Mouse (Mus musculus) megakaryocyte, adult 5-6 weeks (primary cell): ENCODE results near the gene Cnn1. TPM values are rescaled to one million over a fixed set of nuclear protein-coding genes. Genes with fewer than 3 reads are reported as not detected.
A peak's percentile ranks its signal among the peaks of the same experiment; 100 is the strongest.
"Not testable (repeated sequence)": the region's sequence is repeated elsewhere in the genome, so short reads cannot be mapped to it uniquely, and the experiment has no call there.

Source experiments
- ATAC-seq: 2 replicates; pipeline ENCODE4 v1.8.0; 2016; ENCODE audit warnings: mild to moderate bottlenecking, inconsistent platforms; ENCODE audit not compliant: poor library complexity, severe bottlenecking
- total RNA-seq, 2 experiments: library from RNA; stranded (forward) in 1 of 2; stranded (reverse) in 1 of 2; fragments of 153-499, 151-499 nt in 1 of 2; fragments of 221-1000, 200-1000 nt in 1 of 2; gene quantifications; 2 replicates each; pipeline versions ENCODE4 v1.2.3 to v1.2.4; 2015 to 2017

Cnn1 gene
- total RNA-seq, 2 experiments from 2014 or later: not detected

- ATAC-seq: no peak
Observed at GRCm38 (mm10) chr9:22072276-22072675, 26.7 kb upstream of the Cnn1 start.

GRCm38 (mm10) chr9:22075778-22076177, 23.2 kb upstream of the Cnn1 start:
- ATAC-seq: not testable (repeated sequence)

DNA sequence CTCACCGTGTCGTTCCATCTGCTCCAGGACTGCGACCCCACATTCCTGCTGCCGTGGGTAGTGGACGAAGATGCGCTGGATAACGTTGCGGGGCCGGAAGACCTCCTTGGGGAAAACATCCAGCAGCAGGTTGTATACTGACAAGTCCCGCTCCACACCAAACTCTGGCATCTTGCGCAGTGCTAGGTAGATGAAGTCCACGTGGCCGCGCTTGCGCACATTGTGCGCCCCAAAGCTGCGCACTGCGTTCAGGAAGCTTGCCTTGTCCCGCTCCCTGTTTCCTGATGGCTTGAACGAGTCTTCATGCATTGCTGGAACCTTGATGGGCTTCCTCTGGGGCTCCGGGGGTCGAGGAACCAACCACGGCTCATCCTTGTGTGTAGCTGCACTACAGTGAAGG, 22.8 kb upstream of the Cnn1 start:
- no peak for ATAC-seq

GRCm38 (mm10) chr9:22084667-22085021, 14.4 kb upstream of the Cnn1 start:
- no peak for ATAC-seq

GRCm38 (mm10) chr9:22085022-22085834, 13.8 kb upstream of the Cnn1 start, which contains the start of gene Ecsit:
TSS of gene Ecsit (minus strand) at chr9:22085438.
- ATAC-seq: peak; percentile 100

GRCm38 (mm10) chr9:22086012-22086411, 13.0 kb upstream of the Cnn1 start:
- no peak for ATAC-seq

- ATAC-seq: no peak
Observed at GRCm38 (mm10) chr9:22087034-22087618, 11.9 kb upstream of the Cnn1 start.

DNA sequence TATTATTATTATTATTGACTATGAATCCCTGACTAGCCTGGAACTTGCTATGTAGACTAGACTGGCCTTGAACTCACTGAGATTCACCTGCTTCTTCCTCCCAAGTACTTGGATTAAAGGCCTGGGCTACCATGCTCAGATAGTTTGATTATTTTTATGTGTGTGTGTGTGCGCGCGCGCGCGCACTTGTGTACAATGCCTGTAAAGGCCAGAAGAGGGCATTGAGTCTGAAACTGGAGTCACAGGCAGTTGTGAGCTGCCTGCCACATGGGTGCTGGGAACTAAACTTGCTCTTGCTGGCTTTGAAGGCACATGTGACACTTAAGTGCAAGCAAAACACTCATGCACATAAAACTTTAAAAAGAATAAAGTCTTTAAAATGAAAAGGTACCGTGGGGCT, 9.7 kb upstream of the Cnn1 start:
- ATAC-seq: no peak

GRCm38 (mm10) chr9:22089986-22090385, 9.0 kb upstream of the Cnn1 start:
- ATAC-seq: no peak

DNA sequence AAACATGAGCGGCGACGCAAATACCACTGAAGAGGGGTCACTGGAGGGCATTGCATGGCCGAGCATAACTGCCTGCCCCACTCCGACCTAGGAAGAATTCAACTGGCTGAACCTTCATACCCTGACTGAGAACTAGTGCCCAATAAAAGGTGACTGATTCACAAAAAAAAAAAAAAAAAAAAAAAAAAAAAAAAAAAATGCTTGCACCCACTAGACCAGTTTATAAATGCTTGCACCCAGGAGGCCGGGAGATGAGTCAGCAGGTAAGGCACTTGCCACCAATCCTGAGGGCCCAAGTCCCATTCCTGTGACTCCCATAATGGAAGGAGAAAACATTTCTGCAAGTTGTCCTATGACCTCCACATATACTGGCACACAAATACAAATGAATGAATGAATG, 6.3 kb upstream of the Cnn1 start:
- no peak for ATAC-seq

DNA sequence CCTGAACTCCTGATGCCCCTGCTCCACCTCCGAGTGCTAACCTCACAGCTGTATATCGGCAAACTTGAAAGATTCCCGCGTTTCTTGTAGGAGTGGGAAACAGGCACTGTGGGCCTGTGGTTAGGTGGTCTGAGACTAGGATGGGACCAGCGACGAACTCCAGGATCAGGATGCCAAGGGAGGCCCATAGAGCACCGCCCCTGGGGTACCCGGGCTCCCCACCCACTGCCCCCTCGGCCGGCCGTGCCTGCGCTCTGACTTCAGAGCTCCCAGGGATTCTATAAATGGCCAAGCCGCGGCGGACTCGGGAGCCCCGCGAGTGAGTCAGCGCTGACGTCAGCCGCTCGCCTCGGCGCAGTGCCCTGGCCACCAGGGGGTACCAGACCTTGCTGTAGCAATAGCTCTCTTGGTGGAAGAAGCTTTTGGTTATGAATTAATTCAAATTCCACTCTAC, 3.1 kb upstream of the Cnn1 start:
- ATAC-seq: peak; percentile 100

GRCm38 (mm10) chr9:22099922-22100321, 906 bp downstream of the Cnn1 start:
- ATAC-seq: no peak

DNA sequence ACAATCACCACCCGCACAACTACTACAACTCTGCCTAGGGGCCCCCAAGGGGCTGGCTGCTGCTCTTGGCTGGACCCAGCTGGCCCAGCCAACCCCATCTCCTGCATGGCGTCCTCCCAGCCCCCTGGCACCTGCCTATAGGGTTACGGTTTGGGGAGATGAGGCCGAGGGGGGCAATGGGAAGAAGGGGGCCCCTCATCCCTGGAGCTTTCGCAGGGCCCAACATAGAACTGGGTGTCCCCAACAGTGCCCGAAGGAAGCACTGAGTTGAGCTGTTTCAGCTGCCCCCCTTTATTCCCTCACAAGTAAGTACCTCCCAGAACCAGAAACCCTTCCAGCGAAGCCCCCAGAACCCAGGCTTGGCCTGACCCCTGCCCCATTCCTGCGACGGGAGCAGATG, 9.2 kb downstream of the Cnn1 start:
- ATAC-seq: no peak

DNA sequence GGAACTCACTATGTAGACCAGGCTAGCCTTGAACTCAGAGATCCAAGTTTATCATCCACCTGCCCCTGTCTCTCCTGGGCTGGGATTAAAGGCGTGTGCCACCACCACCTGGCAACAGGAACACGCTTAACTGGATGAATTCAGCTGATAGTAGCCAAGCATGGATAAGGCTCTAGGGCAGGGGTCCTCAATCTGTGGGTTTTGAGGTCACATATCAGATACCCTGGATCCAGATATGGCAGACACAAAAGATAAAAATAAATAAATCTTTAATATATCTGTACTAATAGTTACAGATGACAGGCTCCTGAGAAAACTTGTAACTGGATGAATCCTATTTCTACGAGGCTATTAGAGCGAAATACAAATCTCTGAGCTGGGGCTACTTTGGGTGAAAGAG, 16.6 kb downstream of the Cnn1 start:
- ATAC-seq: no peak

DNA sequence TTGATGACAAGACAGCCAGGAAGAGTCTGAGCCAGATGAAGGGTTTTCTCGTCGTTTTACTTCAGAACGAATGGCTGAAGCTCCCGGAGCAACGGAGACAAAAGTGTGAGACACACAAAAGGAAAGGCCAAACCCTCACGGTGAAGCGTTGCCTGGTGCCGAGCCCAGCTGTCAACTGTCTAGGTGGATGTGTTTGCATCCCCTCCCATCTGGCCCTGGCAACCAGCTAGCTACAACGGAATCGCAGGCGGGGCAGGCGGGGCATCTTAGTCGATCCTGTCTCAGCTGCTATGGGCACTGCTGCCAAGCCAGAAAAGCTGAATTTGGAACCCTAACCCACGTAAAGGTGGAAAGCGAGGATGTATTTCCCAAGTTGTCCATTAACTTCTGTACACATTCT, 17.1 kb downstream of the Cnn1 start:
- no peak for ATAC-seq

DNA sequence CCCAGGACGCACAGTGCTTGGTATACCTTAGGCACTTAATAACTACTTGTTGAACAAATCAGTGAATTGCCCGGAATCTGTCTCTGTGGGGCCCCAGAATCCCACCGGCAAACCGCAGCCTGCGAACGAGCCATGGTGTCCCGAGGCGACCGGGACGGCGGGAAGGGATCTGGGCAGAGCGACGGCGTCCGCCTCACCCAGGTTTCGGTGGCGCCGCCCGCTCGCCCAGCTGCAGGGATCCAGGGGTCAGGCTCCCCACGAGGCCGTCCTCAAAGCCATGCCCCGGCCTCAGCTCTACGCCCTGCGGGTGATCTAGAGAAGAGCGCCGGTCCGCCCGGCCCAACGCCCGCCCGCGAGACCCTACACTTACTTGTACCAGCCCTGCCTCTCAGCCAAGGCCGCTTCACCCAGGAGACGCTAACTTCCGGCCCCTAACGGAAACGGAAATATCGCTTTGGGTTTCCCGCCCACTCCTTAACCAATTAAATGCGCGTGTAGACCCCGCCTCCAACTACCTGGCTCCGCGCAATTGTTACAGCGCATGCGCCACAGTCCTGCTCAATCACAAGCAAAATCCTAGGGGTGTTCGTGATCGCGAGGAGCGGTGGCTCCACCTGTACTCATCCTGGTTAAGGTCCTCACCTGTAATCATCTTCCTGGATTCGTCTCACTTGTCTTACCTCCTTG, 17.9 kb downstream of the Cnn1 start, which contains the start of gene Elof1:
Gene Elof1 (minus strand): TSS at position 433 of the 687 bp plus-strand sequence.
- peak; percentile 85 for ATAC-seq

GRCm38 (mm10) chr9:22117754-22118456, 18.9 kb downstream of the Cnn1 start:
- peak; percentile 47 for ATAC-seq

GRCm38 (mm10) chr9:22119543-22119942, 20.5 kb downstream of the Cnn1 start:
- ATAC-seq: peak; percentile 42

- no peak for ATAC-seq
Observed at GRCm38 (mm10) chr9:22121545-22121944, 22.5 kb downstream of the Cnn1 start.

- peak; percentile 41 for ATAC-seq
Observed at GRCm38 (mm10) chr9:22122005-22122404, 23.0 kb downstream of the Cnn1 start.

GRCm38 (mm10) chr9:22123069-22123609, 24.1 kb downstream of the Cnn1 start:
- peak; percentile 5; the same call in 1 of the 2 replicates for ATAC-seq
